Mouse (Mus musculus): Measurements from ENCODE around the gene Polr2e. TPM values are rescaled to one million over a fixed set of nuclear protein-coding genes. Genes with fewer than 3 reads are reported as not detected.
"Not testable (repeated sequence)": the region's sequence is repeated elsewhere in the genome, so short reads cannot be mapped to it uniquely, and the experiment has no call there.

Polr2e gene
- polyA plus RNA-seq, 1 experiment from 2014 or later: 248 TPM

GRCm38 (mm10) chr10:80052374-80052764 is 12.8 kb upstream of the Polr2e start:
- 0 out of 2 replicates have a peak overlapping the region, but pooled peaks have one; percentile 61 for H3K4me2 ChIP-seq (replicated peaks; ENCODE audit: low read depth, low read length)

DNA sequence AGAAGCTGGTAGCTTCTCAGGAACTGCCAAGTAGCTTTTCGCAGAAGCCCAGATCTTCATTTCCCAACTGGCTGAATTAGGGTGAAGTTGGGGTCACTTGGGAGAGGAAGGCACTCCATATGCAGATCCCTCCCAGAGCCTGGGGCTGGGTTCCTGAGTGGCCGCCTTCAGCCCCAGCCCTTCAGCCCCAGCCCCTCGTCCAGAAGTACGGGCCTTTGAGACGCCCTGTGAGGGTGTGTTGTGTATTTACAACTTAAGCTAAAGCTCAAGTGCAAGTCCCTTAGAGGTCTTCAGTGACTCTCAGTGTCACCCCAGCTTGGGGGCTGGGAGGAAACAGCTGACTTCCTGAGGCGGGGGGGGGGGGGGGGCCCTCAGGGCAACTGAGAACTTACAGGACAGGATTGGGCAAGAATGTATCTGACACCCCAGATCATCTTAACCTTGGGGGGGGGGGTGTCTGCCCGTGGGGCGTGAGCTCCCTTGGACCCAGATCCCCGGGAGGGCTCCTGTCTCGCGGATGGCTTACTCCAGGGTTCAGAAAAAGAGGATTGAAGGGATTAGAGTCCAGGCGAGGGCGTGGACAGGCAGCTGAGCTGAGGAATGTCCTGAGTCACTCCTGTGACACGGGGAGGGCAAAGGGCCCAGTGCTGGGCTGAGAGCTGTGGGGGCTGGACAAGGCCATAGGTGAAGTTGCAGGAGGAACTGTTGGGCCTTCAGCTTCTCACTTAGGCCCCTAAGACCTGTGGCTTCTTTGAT is 12.2 kb upstream of the Polr2e start:
- Histone ChIP-seq H3K4me1 (ENCODE audit: insufficient read depth, low read length) (peaks cover 53% of the 10 kb centered on the region), H3K27me3 (ENCODE audit: insufficient read depth, low read length) (no peaks in the 10 kb centered on the region), H3K9me3 (ENCODE audit: low read length) (no peaks in the 10 kb centered on the region), H3K27ac (ENCODE audit: low read length) (peak overlapping the region; percentile 67), H3K9ac (replicated peaks; ENCODE audit: low read length) (peak overlapping the region; percentile 48), H3K36me3 (ENCODE audit: insufficient read depth, low read length) (peaks cover 12% of the 10 kb centered on the region), H3K4me3 (ENCODE audit: low read length) (no peak overlapping the region), H3K4me2 (replicated peaks; ENCODE audit: low read depth, low read length) (no peak overlapping the region)
- WGBS: 40% methylated on average over 13 of the region's 14 CpGs
- peak; percentile 12; the same call in 1 of the 2 replicates for ATAC-seq (ENCODE audit: low FRiP score, low TSS enrichment)

More at GRCm38 (mm10) chr10:80052374-80052764, 12.8 kb upstream of the Polr2e start:
- Histone ChIP-seq H3K27ac (ENCODE audit: low read length) (peak overlapping the region; percentile 67), H3K4me3 (ENCODE audit: low read length) (no peak overlapping the region), H3K9me3 (ENCODE audit: low read length) (no peaks in the 10 kb centered on the region), H3K9ac (replicated peaks; ENCODE audit: low read length) (peak overlapping the region; percentile 48), H3K27me3 (ENCODE audit: insufficient read depth, low read length) (no peaks in the 10 kb centered on the region), H3K36me3 (ENCODE audit: insufficient read depth, low read length) (peaks cover 17% of the 10 kb centered on the region), H3K4me1 (ENCODE audit: insufficient read depth, low read length) (peaks cover 51% of the 10 kb centered on the region)
- ATAC-seq (ENCODE audit: low FRiP score, low TSS enrichment): no peak
- WGBS: 86% methylated on average over 5 of the region's 5 CpGs

DNA sequence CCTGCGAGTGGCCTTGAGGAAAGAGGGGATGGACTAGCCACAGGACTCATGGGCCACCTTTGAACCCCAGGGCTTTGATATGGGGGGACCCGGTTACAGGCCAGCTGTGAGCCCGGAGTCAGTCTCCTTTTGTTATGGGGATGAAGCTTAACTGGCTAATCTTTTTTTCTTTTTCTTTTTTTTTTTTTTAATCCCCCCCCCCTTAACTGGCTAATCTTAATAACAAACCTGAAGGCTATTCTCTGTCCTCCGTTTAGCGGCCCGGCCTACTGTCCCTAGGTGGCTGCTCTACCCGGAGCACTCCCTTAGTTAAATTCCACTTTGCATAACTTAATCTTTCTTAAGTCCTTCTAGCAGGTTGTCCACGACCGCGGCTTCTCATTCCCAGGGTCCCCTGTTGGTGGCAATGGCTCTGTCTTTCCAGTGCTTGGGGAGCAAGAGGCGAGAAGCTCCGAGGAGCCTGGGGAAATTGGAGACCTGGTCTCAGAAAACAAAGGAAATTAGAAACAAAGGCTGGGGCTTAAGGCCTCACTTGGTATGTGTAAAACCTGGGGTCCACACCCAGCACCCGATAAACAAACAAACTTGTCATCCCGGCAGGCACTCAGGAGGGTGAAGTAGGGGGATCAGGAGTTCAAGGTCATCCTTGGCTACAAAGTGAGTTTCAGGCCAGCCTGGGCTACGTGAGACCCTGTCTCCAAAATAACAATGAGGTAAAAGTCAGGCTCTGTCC is 11.5 kb upstream of the Polr2e start:
- ATAC-seq (ENCODE audit: low FRiP score, low TSS enrichment): no peak
- no peaks in the 10 kb centered on the region for H3K9me3 ChIP-seq (ENCODE audit: low read length)
- H3K27me3 ChIP-seq (ENCODE audit: insufficient read depth, low read length): no peaks in the 10 kb centered on the region
- H3K9ac ChIP-seq (replicated peaks; ENCODE audit: low read length): peak overlapping the region; percentile 48
- no peak overlapping the region for H3K4me3 ChIP-seq (ENCODE audit: low read length)
- 31% methylated on average over 15 of the region's 15 CpGs for WGBS
- H3K27ac ChIP-seq (ENCODE audit: low read length): peak overlapping the region; percentile 67
- H3K4me2 ChIP-seq (replicated peaks; ENCODE audit: low read depth, low read length): no peak overlapping the region
- H3K4me1 ChIP-seq (ENCODE audit: insufficient read depth, low read length): peaks cover 53% of the 10 kb centered on the region
- H3K36me3 ChIP-seq (ENCODE audit: insufficient read depth, low read length): peaks cover 6% of the 10 kb centered on the region

- no peaks in the 10 kb centered on the region for H3K27me3 ChIP-seq (ENCODE audit: insufficient read depth, low read length)
- ATAC-seq (ENCODE audit: low FRiP score, low TSS enrichment): no peak
- H3K4me1 ChIP-seq (ENCODE audit: insufficient read depth, low read length): peaks cover 46% of the 10 kb centered on the region
- 31% methylated on average over 6 of the region's 6 CpGs for WGBS
- H3K9ac ChIP-seq (replicated peaks; ENCODE audit: low read length): no peak overlapping the region
- H3K4me3 ChIP-seq (ENCODE audit: low read length): no peak overlapping the region
- H3K36me3 ChIP-seq (ENCODE audit: insufficient read depth, low read length): no peaks in the 10 kb centered on the region
- H3K4me2 ChIP-seq (replicated peaks; ENCODE audit: low read depth, low read length): no peak overlapping the region
- no peak overlapping the region for H3K27ac ChIP-seq (ENCODE audit: low read length)
- no peaks in the 10 kb centered on the region for H3K9me3 ChIP-seq (ENCODE audit: low read length)
Observed at GRCm38 (mm10) chr10:80050244-80050643, 10.6 kb upstream of the Polr2e start.

GRCm38 (mm10) chr10:80048834-80049233 is 9.2 kb upstream of the Polr2e start:
- H3K27me3 ChIP-seq (ENCODE audit: insufficient read depth, low read length): no peaks in the 10 kb centered on the region
- no peaks in the 10 kb centered on the region for H3K9me3 ChIP-seq (ENCODE audit: low read length)
- no peak overlapping the region for H3K4me2 ChIP-seq (replicated peaks; ENCODE audit: low read depth, low read length)
- H3K4me3 ChIP-seq (ENCODE audit: low read length): no peak overlapping the region
- WGBS: 69% methylated on average over 3 of the region's 3 CpGs
- H3K36me3 ChIP-seq (ENCODE audit: insufficient read depth, low read length): no peaks in the 10 kb centered on the region
- H3K27ac ChIP-seq (ENCODE audit: low read length): peak overlapping the region; percentile 5; the same call in 1 of the 2 replicates
- H3K4me1 ChIP-seq (ENCODE audit: insufficient read depth, low read length): peaks cover 39% of the 10 kb centered on the region
- no peak overlapping the region for H3K9ac ChIP-seq (replicated peaks; ENCODE audit: low read length)
- ATAC-seq (ENCODE audit: low FRiP score, low TSS enrichment): no peak

- Histone ChIP-seq H3K4me1 (ENCODE audit: insufficient read depth, low read length) (peaks cover 39% of the 10 kb centered on the region), H3K27ac (ENCODE audit: low read length) (peak overlapping the region; percentile 5; the same call in 1 of the 2 replicates), H3K27me3 (ENCODE audit: insufficient read depth, low read length) (no peaks in the 10 kb centered on the region), H3K9ac (replicated peaks; ENCODE audit: low read length) (no peak overlapping the region), H3K4me3 (ENCODE audit: low read length) (no peak overlapping the region), H3K4me2 (replicated peaks; ENCODE audit: low read depth, low read length) (no peak overlapping the region), H3K36me3 (ENCODE audit: insufficient read depth, low read length) (no peaks in the 10 kb centered on the region), H3K9me3 (ENCODE audit: low read length) (no peaks in the 10 kb centered on the region)
- WGBS: 31% methylated on average over 5 of the region's 5 CpGs
- no peak for ATAC-seq (ENCODE audit: low FRiP score, low TSS enrichment)
Observed at GRCm38 (mm10) chr10:80048396-80048795, 8.8 kb upstream of the Polr2e start.

- peaks cover 29% of the 10 kb centered on the region for H3K4me1 ChIP-seq (ENCODE audit: insufficient read depth, low read length)
- no peaks in the 10 kb centered on the region for H3K36me3 ChIP-seq (ENCODE audit: insufficient read depth, low read length)
- no peak within 1 kb of the TSS for H3K4me2 ChIP-seq (replicated peaks; ENCODE audit: low read depth, low read length)
- peak within 1 kb of the TSS; percentile 67 for H3K27ac ChIP-seq (ENCODE audit: low read length)
- no peaks in the 10 kb centered on the region for H3K27me3 ChIP-seq (ENCODE audit: insufficient read depth, low read length)
- no peak for ATAC-seq (ENCODE audit: low FRiP score, low TSS enrichment)
- H3K4me3 ChIP-seq (ENCODE audit: low read length): no peak within 1 kb of the TSS
- H3K9ac ChIP-seq (replicated peaks; ENCODE audit: low read length): peak within 1 kb of the TSS; percentile 43
- H3K9me3 ChIP-seq (ENCODE audit: low read length): no peaks in the 10 kb centered on the region
- 38% methylated on average over 9 of the region's 9 CpGs for WGBS
Observed at GRCm38 (mm10) chr10:80047041-80047565, 7.5 kb upstream of the Polr2e start, which contains the start of gene Gpx4. TSS of gene Gpx4 (plus strand) at chr10:80047166.

- Histone ChIP-seq H3K27ac (ENCODE audit: low read length) (no peak overlapping the region), H3K36me3 (ENCODE audit: insufficient read depth, low read length) (no peaks in the 10 kb centered on the region), H3K9ac (replicated peaks; ENCODE audit: low read length) (no peak overlapping the region), H3K4me1 (ENCODE audit: insufficient read depth, low read length) (peaks cover 16% of the 10 kb centered on the region), H3K4me2 (replicated peaks; ENCODE audit: low read depth, low read length) (no peak overlapping the region), H3K4me3 (ENCODE audit: low read length) (no peak overlapping the region), H3K27me3 (ENCODE audit: insufficient read depth, low read length) (no peaks in the 10 kb centered on the region), H3K9me3 (ENCODE audit: low read length) (no peaks in the 10 kb centered on the region)
- WGBS: 87% methylated on average over 5 of the region's 5 CpGs
- no peak for ATAC-seq (ENCODE audit: low FRiP score, low TSS enrichment)
Observed at GRCm38 (mm10) chr10:80045766-80046165, 6.2 kb upstream of the Polr2e start.

GRCm38 (mm10) chr10:80045364-80045763 is 5.8 kb upstream of the Polr2e start:
- not testable (repeated sequence) for H3K4me2 ChIP-seq (replicated peaks; ENCODE audit: low read depth, low read length); H3K9ac ChIP-seq (replicated peaks; ENCODE audit: low read length); H3K27me3 ChIP-seq (ENCODE audit: insufficient read depth, low read length); H3K27ac ChIP-seq (ENCODE audit: low read length); ATAC-seq (ENCODE audit: low FRiP score, low TSS enrichment); H3K9me3 ChIP-seq (ENCODE audit: low read length); H3K36me3 ChIP-seq (ENCODE audit: insufficient read depth, low read length); H3K4me3 ChIP-seq (ENCODE audit: low read length)
- H3K4me1 ChIP-seq (ENCODE audit: insufficient read depth, low read length): peaks cover 14% of the 10 kb centered on the region
- 82% methylated on average over 2 of the region's 4 CpGs for WGBS
